Mouse (Mus musculus) brain, embryonic 18.5 days (tissue): ENCODE data around the gene Gabrr2.

Experiments used
- DNase-seq: peaks from one replicate; pipeline ENCODE4 v3.0.0-alpha.2; 2012; ENCODE audit warnings: low read depth, low spot score

Gabrr2 gene

DNA sequence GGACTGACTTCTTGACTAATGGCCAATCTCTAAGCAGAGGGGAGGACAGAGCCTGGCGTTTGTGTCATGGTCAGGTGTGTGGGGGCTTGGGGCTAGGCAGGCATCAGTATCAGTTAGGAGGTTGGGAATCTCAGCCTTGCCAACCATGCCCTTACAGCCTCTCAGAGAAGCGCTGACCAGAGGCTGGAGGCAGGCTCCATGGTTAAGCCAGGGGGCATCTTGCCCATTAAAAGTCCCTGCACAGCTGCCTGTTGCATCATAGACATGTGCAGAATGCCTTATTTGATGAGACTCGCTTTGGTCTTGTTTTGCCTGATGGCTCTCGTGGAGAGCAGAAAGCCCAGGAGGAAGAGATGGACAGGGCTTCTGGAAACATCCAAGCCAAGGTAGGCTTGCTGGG is at the start of gene Gabrr2:
TSS of gene Gabrr2 (plus strand) at position 19 of the 400 bp plus-strand sequence.
- no peak for DNase-seq

DNA sequence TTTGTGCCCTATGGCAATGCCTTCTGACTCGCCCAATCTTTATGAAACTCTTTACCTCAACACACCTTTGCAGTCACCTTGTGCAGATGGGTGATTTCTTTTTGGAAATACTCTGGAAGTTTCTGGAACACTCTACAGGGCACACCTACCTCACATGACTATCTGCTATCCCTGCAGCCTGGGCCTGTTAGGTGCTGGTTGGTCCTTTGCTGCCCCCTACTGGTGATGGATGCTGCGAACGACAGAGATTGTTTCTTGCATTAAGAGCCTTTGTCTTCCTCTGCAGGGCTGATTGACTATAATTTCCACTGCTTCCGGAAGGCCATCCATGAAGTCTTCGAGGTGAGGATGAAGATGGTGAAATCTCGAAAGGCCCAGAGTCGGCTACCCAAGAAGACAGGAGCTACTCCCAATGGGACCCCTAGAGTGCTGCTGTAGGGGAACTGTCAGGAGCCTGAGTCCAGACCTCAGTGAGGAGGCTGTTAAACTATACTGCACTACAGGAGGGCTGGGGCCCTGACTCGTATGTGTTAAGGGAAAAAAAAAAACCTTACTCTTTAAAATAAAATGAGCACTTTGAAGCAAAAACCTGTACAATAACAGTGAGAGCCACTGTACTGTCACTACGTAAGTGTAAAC is 44.3 kb upstream of the Gabrr2 start:
- peak; percentile 66 for DNase-seq

DNA sequence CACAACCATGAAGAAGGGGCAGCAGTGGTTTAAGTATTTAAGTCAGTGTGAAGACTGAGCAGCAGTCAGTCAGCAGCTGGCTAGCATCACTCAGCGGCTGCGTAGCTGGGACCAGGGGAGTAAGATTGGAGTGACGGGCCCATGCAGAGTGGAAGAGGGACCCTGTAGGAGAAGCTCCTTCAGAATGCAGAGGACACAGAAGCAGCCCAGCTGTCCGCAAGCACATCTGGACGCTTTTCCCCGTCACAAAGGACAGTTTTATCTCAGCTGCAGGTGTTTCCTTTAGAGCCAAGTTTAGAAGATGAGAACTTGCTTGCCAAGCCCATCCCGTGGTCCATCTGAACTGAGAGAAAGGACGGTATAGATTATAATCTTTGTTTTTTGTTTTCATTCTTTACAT is 38.4 kb upstream of the Gabrr2 start:
- no peak for DNase-seq

DNA sequence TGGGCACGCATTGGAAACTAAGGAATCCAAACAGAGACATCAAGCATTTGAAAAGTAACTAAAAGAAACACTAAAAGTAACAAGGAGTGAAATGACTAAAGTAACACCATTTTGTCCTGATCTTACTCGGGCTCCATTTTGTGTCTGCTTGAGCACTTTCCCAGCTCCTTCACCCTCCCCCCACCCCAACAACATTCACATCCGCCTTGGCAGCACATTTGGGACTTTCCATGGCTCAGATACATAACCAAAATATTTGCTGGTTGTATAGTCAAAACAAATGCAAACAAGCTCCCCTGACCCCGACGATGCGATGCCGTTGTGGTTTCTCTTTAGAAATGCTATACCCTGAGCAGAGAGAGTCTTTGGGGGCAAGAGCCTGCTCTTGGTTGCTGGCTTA is 33.7 kb upstream of the Gabrr2 start:
- DNase-seq = no peak

DNA sequence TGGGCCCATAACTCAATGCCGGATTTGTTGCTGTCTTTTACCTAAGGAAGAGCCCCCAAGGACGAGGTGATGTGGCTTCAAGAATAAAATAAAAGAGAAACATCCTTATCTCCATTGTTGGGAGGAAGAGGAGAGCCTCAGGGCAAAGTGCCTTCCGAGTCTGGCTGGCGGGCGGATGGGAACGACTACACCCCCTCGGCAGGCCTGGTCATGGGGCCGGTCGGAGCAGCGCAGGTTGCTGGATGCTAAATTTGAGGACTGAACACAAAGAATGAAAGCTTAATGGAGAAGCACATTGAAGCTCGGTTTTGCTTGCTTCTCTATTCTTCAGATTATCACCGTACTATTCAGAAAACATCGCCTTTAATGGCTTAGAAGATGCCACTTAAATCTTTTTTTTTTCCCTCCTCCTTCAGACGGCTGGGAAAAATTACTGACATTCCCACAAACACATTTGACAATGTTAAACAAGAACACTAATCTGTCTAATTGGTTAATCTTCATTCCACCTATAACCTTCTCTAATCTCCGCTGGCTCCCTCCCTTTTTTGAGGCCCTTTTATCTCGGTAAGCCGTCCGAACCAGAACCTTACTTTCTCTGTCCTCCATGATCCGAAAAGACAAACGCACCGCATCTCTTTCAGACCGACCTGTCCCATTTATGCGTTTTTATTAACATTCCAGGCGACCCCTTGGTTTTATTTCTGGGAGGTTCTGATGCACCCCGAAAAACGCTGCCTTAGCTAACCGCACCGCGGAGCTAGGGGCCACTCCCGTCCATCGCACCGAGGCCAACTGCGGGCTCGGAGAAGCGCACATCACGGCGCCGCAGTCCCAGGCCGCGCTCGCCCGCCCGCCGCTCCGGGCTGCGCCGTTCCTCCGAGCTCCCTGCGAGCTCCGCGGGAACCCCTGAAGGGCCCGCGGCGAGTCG is 32.3 kb upstream of the Gabrr2 start:
- DNase-seq = no peak

DNA sequence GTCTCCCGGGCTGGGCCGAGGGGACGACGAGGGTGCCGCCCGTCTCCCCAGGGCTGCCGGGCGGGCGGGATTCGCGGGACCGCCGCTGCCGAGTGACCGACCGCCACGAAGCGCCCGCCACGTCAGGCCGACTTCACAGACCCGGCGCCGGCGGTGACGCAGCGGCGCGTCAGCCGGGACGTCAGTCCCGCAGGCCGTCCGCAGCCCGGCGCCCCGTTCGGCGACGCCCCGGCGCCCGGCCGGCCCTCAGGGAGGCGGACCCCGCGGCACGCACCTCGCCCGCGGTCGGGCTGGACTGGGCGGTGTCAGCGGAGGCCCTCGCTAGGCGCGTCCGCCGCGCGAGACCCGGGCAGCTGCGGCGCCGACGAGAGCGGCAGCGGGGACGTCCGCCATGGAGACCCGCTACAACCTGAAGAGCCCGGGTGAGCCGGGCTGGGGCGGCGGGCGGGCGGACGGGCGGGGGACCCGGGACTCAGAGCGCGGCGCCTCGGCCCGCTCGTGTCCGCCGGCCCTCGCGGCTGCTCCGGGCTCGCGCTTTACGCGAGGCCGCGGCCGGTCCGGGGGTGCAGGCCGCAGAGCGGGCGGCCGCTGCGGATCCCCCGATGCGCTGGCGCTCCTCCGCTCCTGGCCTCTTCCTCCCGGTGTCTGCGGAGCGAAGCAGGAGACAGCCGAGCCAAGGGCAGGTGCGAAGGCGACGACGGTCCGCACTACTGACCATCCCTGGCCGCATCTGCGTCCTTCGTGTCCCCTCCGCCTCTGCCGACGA is 31.4 kb upstream of the Gabrr2 start, which contains the start of gene Ube2j1:
TSS of gene Ube2j1 (plus strand) at position 222 of the 766 bp plus-strand sequence.
- peak; percentile 74 for DNase-seq

DNA sequence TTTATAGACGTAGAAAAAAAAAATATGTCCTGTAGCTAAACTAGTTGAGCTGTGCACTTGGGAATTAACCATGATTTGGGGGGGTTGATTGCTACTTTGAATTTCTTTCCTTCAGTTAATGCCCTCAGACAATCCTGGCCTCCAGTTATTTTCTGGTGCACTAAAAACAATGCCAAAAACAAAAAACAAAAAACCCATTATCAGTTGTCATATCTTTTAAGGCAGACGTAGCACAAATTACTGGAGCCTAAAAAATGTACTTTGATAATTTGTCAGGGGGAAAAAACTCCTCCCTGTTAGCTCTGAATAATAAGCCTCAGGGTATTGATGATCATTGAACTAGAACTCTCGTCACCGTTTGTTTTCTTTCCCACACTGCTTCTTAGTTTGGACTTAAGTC is 30.8 kb upstream of the Gabrr2 start:
- DNase-seq = no peak

DNA sequence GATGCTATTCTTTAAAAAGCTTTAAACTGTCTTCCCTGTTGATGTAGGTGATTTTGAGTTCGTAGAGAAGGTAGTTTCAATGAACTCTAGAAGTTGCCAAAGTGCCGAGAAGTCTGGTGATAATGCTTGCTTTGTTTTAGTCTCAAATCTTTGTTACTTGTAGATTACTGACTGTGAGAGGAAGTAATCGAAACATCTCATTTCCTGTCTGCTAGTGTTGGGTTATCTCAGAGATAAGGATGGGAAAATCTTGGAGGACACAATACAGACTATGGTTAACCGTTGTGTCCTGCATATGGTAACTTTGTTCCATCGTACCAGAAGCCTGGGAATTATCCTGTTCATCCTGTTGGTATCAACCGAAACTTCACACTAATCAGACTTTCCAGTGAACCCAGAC is 29.3 kb upstream of the Gabrr2 start:
- DNase-seq = no peak

DNA sequence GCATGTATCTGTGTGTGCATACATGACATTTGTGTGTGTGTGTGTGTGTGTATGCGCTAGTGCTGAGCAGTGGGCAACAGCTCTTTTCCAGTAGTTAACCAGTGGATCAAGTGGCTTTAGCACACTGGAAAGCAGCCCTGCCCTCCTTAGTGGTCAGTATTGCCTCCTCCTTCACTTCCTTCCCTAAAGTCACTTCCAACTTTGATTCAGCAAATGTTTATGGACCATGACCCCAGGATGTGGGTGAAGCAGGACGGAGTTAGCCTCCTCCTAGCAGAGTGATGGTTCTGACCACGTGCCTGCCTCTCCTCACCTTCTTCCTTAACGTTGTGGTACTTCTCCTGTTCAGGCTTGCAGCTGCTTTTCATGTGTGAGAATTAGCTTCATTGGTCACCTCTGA is 23.0 kb upstream of the Gabrr2 start:
- DNase-seq = no peak

DNA sequence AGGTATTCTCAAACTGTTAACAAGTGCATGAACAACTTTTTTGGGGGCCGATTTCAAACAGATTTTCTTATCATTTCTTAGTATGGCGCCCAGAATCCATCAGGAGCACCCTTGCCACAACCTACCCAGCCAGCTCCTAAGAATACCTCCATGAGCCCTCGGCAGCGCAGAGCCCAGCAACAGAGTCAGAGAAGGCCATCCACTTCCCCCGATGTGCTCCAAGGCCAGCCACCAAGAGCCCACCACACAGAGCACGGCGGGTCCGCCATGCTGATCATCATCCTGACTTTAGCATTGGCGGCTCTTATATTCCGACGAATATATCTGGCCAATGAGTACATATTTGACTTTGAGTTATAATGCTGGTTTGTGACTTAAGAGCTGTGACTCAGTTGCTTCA is 13.2 kb upstream of the Gabrr2 start:
- DNase-seq = no peak

DNA sequence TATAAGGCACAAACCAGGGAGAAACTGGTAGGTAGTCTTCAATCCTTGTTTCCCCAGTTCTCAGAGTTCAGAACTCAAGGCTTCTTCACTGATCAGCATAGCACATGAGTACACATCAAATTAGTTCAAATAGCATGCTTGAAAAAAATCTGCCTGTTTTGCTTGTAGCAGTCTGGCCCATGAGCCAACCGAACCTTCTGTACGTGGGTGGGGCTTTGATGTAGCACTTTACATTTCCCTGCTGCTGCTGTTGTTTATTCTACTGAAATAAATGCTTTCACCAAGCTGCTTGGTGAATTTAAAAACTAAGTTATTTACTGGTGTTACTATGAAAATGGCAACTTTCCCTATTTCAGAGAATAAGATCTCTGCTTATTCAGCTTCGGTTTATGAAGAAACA is 10.7 kb upstream of the Gabrr2 start:
- DNase-seq = no peak

DNA sequence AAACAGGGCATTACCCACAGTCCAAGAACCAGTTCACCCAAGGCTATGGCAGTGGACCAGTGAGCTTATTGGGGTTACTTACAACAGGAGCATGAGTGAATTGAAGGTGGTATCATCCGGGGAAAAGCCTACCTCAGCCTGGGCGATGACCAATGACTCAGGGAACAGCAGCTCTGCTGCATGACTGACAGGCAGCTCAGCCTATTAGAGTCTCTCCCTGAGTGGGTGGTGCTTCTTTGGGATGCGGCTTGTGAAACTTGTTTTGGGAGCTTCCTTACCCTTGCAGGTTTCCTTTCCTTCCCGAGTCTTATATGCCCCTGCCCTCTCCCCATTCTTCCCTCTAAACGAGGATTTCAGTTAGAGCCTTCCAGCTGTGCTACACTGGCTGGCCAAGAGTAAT is 10.1 kb upstream of the Gabrr2 start:
- no peak for DNase-seq

DNA sequence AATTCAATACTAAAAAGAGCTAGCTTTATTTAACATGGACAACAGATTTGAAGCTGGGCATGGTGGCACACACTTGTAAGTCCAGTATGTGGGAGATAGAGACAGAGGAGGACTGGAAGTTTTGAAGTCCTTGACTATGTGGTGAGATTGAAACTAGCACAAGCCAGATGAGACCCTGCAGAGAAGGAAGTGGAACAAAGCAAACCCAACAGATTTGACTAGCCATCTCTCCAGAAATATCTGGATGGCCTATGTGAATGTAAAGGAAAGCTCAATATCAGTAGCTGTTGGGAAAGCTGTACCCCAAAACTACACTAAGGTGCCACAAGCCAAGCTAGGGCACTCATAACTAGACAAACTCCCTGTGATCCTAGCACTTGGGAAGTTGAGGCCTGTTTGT is 8.4 kb upstream of the Gabrr2 start:
- no peak for DNase-seq

DNA sequence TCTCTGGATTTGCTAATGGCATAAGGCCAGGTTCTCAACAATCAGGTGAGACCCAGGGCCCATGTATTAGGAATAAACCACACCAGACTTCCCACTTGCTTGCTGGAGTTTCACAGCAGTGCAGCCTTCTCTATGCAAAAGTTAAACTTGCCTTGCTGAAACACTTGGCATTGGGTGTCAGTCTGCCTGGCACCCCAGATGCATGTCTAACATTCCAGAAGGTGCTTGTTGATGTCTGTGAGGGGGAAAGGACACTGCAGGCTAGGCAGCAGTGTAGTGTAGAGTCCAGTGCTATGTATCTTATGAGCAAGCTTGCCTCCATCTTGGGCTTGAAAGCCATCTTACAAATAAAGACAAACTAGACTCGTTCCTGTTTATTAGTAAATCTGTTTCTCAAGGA is 6.5 kb upstream of the Gabrr2 start:
- DNase-seq = no peak

DNA sequence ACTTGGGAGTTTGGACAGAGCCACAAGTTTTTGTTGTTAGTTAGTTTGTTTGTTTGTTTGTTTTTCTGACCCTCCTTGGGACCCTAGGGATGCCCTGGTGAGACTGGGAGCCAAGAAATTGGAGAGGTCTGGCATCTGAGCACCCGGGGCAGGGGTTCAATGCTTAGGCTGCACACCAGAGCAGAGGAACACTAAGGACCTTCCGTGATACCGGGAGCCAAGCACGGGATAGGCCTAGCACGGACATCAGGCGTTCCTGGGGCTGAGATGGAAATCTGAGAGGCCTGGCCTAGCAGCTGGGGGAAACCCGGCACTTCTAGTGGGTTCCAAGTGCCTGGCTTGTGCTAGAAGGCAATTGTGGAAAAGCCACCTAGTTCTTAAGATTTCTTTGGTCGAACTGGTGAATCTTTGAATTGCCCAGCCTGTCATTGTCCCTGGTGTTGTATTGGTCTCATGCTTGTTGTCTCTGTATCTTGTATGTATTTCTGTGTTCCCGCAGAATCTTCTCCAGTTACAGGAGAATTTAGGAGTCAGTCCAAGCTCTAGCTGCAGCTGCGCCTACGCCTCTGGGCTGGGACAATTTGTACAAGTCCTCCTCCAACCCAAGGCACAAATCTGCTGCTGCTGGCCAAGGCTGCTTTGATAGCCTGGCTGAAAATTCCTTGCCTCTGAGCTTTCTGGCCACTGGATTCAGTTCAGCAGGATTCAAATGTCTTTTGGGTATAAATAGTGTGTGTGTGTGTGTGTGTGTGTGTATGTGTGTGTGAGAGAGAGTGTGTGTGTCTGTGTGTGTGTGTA is 4.7 kb upstream of the Gabrr2 start:
- no peak for DNase-seq

DNA sequence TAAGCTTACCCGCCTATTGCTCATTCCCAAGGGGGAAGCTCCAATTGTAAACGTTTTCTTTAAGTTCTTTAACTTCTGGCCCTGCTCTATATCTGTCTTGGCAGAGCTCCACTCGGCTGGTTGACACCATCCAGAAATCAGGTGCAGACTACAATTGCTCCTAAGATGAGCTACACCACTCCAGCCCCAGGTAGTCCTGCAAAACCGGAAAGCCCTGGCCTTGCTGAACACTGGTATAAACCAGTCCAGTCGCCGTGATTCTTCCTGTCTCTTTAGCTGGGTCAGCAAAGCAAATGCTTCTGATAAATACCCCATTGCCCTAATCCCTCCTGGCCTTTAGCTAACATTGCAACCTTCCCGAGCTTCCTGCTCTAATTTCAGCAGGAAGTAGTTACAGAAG is 1.6 kb upstream of the Gabrr2 start:
- DNase-seq = no peak

DNA sequence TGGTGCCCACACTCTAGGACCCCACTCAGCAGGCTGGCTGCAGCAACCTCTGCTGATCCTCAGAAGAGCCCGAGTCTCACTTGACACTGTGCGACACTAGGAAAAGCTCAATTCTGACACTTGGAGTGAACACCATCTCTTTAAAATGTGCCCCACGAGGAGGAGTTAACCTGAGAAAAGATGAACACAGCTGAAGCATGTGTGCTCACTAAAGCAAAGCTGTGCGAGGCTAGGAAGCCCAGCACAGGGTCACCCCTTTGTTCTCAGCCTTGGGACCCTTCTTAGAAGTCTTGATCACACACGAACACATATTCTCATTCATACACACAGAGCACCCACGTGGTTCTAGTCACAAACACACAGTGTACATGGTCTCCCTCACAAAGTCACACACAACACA is 2.2 kb downstream of the Gabrr2 start:
- no peak for DNase-seq

DNA sequence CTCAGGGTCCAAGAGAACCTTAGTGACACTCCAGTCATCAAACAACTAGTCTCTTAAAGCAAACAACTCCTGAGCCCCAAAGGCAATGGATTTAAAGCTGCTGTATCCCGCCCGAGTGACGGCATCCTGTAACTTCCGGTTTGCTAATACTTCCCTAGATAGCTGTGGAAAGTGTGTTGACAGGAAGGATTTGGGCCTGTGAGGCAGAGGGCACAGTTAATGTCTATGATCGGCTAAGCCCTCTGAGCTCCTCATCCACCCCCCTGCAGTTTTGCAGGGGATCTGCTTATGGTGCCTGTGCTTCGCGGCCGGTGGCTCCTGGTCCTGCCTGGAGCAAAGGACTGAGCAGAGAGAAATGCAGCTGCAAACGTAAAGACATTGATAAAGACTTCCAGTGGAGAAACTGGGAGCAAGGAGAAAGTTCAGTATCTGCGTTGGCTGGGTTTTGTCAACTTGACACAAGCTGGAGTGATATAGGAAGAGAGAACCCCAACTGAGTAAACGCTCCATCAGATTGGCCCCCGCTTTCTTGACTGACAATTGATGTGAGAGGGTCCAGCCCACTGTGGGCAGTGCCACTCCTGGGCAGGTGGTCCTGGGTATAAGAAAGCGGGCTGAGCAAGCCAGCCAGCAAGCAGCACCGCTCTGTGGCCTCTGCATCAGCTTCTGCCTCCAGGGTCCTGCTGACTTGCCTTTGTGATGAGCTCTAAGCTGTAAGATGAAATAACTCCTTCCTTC is 3.6 kb downstream of the Gabrr2 start:
- no peak for DNase-seq

DNA sequence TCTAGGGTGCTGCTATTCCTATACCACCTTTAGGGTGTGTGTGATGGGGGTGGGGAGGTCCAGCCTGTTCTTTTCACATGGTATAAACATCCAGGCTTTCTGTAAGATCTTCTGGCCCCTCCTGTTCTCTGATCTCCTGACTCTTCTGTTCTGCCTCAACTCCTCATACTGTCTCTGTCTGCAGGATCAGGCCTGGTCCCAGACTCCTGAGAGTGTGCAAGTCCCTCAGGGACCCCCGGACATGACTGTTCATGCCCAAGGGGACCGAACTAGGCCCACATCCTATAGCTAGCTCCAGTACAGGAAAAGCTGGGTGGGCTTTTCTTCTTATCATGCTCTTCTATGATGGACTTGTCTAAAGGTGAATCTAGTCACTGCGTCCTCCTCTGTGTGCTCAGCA is 4.5 kb downstream of the Gabrr2 start:
- no peak for DNase-seq

DNA sequence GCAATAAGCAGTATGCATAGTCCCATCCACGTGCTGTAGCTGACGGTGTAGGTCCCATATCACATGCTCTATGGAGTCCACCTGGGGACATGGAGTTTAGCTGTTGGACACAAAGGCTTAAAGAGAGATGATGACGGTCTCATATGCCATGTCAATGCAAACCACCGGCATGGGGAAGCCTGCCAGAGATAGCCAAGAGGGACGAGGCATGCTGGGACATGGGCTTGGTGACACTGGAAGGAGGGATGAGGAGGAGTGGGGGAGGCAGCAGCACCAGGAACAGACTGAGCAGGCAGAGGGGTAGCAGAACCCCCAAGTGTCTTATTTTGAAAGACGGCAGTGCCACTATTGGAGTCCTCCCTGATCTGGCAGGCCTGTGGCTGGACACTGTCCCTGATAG is 5.0 kb downstream of the Gabrr2 start:
- DNase-seq = no peak

DNA sequence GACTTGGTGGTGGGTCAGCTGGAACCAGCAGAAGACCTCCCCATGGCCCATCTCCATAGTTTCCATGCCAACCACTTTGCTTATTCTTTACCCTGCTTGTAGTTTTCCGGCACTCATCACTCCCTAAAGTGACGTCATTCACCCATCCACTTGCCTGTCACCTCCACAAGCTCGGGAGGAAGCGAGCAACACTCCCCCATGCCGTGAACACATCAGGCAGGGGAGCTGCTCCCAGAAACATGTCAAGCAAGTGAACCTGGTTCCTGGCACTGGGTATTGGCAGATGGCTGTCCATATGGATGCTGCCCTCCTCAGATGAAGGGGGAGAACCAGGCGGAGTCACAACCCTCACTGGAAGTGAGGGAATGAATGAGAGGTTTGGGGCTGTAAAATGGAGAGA is 6.1 kb downstream of the Gabrr2 start:
- DNase-seq = no peak
